Mouse (Mus musculus): ENCODE measurements around the gene Zmynd10.

Zmynd10 gene

DNA sequence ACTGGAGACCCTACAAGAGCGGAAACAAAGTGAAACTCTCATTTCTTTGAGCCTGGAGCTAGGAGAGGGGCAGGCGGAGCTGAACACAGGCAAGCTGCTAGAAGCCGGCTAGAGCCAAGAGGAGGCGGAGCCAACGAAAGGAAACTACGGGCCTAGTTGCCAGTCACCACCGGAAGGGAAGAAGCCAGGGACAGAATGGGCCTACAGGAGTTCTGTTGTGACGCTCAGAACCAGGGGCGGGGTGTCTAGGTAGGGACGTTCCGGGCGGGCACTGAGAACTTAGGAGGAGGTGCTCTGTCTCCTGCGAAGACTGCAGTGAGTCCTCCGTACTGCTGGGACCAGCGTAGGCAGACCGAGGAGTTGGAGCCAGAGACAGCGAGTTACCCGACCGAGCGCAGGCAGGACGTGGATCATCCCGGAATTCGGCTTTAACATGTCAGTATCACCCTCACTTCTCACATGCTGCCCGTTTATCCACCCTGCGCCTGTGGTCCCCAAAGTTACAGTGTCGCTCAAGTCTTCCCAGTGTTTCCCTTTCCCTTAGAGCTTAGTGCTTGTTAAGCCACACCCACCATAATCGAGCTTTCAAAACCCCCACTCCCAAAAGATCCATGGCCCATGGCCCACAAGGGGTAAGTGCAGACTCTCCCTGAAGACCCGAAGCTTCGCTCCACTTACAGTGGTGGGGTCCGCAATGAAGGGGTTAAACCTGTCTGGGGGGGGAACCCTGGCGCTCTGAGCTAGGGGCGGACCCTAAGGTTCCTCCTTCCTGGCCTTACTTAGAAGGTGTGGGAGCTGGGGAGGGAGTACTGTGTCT lies 33.6 kb downstream of the Zmynd10 start, which contains the start of gene Hyal3:
TSS of gene Hyal3 (plus strand) at position 318 of the 817 bp plus-strand sequence.
- DNase-seq = peak; percentile 95 to 97

DNA sequence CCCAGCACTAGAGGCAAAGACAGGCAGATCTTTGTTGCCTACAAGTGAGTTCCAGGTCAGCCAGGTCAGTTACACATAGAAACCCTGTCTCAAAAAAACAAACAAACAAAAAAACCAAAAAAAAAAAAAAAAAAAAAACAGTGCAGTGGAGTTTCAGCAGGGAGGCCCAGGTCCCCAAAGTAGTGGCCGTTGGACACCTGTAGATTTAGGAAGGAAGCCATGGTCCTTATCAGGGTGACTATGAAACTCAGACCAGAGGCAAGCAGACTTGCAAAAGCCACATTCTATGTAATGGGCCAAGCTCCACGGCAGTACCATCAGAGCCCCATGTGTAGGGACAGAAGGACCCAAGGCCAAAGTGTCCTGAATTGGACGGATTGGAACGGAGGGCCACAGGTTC lies 34.5 kb downstream of the Zmynd10 start:
- DNase-seq = no peak

- DNase-seq = peak in 1 of 2 experiments; percentile 71
Measured at GRCm38 (mm10) chr9:107582509-107583062, 35.5 kb downstream of the Zmynd10 start.

GRCm38 (mm10) chr9:107583174-107583573 lies 36.1 kb downstream of the Zmynd10 start:
- DNase-seq = no peak

DNA sequence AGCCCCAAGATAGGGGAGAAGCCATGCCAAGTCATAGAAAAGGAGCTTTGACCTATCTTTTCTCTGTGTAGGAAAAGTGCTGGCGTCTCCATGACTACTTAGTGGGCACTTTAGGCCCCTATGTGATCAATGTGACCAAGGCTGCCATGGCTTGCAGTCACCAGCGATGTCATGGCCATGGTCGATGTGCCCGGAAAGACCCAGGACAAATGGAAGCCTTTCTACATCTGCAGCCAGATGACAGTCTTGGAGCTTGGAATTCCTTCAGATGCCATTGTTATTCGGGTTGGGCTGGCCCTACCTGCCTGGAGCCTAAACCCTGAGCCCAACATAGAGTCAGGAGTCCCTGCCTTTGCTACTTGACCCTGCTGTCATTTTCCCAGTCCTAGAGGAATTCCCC lies 39.4 kb downstream of the Zmynd10 start:
- no peak for DNase-seq

DNA sequence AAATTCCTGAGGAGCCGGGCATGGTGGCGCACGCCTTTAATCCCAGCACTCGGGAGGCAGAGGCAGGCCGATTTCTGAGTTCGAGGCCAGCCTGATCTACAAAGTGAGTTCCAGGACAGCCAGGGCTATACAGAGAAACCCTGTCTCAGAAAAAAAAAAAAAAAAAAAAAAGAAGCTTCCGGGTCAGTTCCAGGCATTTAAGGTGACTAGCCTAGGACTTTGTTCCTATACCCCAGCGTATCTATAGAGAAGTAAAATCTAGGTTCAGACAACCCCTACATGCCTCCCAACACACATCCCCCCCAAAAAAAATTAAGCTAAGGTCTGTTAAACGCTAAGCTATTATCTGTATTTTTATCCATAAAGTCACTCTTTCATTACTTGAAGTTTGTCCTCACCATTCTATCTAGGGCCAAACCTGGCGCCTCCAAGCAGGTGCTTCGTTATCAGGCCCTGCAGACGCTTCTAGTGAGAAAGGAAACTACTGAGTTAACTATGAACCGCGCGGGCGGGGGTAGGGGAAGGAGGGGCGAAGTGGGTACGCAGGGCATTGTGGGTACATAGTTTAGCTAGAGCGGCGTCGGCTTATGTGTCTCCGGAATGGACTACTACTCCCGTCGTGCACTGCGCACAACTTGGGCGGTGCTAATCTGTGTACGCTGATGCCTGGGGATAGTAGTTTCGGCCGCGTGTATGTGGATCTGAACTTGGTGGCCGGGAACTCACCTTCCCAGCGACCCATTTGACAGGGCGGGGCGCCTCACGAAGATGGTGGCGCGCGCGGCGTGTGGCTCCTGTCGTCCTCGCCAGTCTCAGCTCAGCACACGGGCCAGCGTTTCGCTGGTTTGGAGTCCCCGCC lies 40.1 kb downstream of the Zmynd10 start, which contains the start of gene Ifrd2:
TSS of gene Ifrd2 (plus strand) at position 669 of the 859 bp plus-strand sequence.
- DNase-seq = peak; percentile 98 to 99

DNA sequence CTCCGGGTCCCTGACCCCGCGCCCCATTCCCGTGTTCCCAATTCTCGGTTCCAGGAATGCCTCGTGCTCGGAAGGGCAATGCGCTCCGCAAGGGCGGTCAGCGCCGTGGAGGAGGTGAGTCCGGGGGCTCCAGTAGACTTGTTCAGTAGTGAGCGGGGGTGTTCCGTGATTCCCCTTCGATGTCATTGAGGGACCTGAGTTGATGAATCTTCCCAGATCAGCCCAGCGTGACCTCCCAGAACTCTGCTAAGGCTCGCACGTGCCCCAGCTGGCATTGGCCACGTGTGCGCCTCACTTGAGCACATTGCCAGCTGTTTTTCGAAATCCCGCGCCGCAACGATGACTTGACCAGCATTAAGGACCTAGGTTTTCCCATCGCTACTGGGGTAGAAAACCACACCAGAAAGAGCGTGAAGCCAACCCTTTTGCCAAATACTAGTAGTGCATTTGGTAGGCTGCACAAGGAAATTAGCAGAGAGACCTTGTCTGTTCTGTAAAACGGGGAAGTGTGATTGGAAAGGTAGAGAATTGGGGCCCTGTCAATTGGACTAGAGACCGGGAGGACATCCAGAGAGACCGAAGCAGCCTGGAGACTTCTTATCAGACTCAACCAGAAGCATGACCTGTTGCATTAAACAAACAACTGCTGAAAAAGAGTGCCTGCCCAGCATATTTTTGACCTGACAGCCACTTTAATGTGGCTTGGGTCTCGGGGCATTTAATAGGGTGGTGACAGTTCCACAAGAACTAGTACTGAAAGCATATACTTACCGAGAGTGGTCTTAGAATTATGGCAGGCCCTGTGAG lies 40.9 kb downstream of the Zmynd10 start:
- peak; percentile 72 to 88 for DNase-seq

- DNase-seq = peak; percentile 68 to 88
Measured at GRCm38 (mm10) chr9:107590058-107590772, 43.1 kb downstream of the Zmynd10 start.

DNA sequence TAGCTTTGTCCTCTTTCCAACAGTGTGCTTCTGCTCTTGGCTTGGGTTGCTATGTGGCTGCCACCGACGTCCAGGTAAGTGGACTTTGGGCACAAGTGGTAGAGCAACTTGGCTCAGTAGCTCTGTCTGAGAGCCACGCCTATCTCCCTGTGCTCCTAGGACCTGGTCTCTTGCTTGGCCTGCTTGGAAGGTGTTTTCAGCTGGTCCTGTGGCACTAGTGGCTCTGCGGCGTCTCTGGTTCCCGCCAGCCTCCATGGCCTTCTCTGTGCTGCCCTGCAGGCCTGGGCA lies 43.6 kb downstream of the Zmynd10 start:
- peak; percentile 64 to 89 for DNase-seq

GRCm38 (mm10) chr9:107593101-107593976 lies 46.2 kb downstream of the Zmynd10 start:
- peak; percentile 73 to 94 for DNase-seq

- peak in 1 of 2 experiments; percentile 61 for DNase-seq
Measured at GRCm38 (mm10) chr9:107594281-107595062, 47.4 kb downstream of the Zmynd10 start.

- peak; percentile 48 to 58 for DNase-seq
Measured at GRCm38 (mm10) chr9:107596619-107597569, 49.8 kb downstream of the Zmynd10 start.

- DNase-seq = peak; percentile 40 to 76
Measured at GRCm38 (mm10) chr9:107598385-107598784, 51.3 kb downstream of the Zmynd10 start.

- DNase-seq = peak in 1 of 2 experiments; percentile 66
Measured at GRCm38 (mm10) chr9:107599433-107599832, 52.3 kb downstream of the Zmynd10 start.

GRCm38 (mm10) chr9:107599842-107600241 lies 52.7 kb downstream of the Zmynd10 start:
- peak; percentile 49 to 66 for DNase-seq

DNA sequence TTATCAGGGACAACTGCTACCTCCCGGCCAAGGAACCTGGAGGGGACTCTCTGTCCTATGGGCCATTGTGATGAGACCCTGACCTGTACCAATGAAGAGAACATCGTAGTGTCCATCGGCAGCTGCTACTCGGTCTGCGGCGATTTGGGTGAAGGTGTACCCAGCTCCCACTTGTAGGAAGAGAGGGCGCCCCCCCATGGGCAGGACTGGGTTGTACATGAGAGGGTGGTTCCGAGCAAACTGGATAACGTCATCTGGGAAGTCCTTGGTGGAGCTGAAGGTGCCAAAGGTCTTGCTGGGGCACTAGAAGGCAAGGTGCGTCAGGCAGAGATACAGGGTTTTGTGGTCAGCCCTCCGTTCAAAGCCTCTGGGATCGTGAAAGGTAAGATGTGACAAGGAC lies 53.6 kb downstream of the Zmynd10 start:
- DNase-seq = peak; percentile 52 to 80
